Mouse (Mus musculus) embryonic facial prominence, embryonic 13.5 days (tissue): ENCODE results near the gene Tmem238. TPM values are rescaled to one million over a fixed set of nuclear protein-coding genes. Genes with fewer than 3 reads are reported as not detected.
"Not testable (repeated sequence)": the region's sequence is repeated elsewhere in the genome, so short reads cannot be mapped to it uniquely, and the experiment has no call there.

Experiments used
- ATAC-seq: fragments of 200-750 bp; cut with Nextera tagmentation; 2 replicates; pipeline ENCODE4 v1.8.0; 2017; ENCODE audit warnings: low read depth; ENCODE audit not compliant: insufficient number of reproducible peaks, insufficient read depth, low FRiP score, low TSS enrichment
- H3K27ac ChIP-seq: fragments of 300-500 bp; sonication (generic); 2 replicates; pipeline ENCODE4 v1.5.1; 2015; ENCODE audit warnings: moderate library complexity, mild to moderate bottlenecking, inconsistent platforms
- H3K27me3 ChIP-seq: fragments of 300-500 bp; sonication (generic); 2 replicates; pipeline ENCODE4 v1.6.1; 2015; ENCODE audit warnings: mild to moderate bottlenecking, inconsistent platforms
- H3K36me3 ChIP-seq: fragments of 300-500 bp; sonication (generic); 2 replicates; pipeline ENCODE4 v1.6.1; 2015; ENCODE audit warnings: mild to moderate bottlenecking, inconsistent platforms
- H3K4me1 ChIP-seq: fragments of 300-500 bp; sonication (generic); 2 replicates; pipeline ENCODE4 v1.6.1; 2015; ENCODE audit warnings: inconsistent platforms
- H3K4me2 ChIP-seq: fragments of 300-500 bp; sonication (generic); 2 replicates; pipeline ENCODE4 v1.6.1; 2015; ENCODE audit warnings: moderate library complexity, mild to moderate bottlenecking, inconsistent platforms
- H3K4me3 ChIP-seq: fragments of 300-500 bp; sonication (generic); 2 replicates; pipeline ENCODE4 v1.5.1; 2015; ENCODE audit warnings: mild to moderate bottlenecking, inconsistent platforms
- H3K9ac ChIP-seq: fragments of 300-500 bp; sonication (generic); 2 replicates; pipeline ENCODE4 v1.6.1; 2015; ENCODE audit warnings: mild to moderate bottlenecking, inconsistent platforms
- H3K9me3 ChIP-seq: fragments of 300-500 bp; sonication (generic); 2 replicates; pipeline ENCODE4 v1.6.1; 2016; ENCODE audit warnings: inconsistent platforms
- WGBS: fragments of 180-500 bp; shearing (Covaris S2); methylation state at CpG from one replicate; pipeline ENCODE4 v1.1.7; 2015; ENCODE audit warnings: mixed read lengths; 5-methylcytosine and 5-hydroxymethylcytosine counted together
- polyA plus RNA-seq: library from polyadenylated mRNA; unstranded; fragments of >200 nt; fragmentation: Nextera tagmentation; extraction: Ambion mirVana; gene quantifications from 2 replicates; pipeline ENCODE4 v1.2.1, GENCODE M21; 2015

Gene Tmem238
- polyA plus RNA-seq, 1 experiment from 2014 or later = 6.3 TPM

DNA sequence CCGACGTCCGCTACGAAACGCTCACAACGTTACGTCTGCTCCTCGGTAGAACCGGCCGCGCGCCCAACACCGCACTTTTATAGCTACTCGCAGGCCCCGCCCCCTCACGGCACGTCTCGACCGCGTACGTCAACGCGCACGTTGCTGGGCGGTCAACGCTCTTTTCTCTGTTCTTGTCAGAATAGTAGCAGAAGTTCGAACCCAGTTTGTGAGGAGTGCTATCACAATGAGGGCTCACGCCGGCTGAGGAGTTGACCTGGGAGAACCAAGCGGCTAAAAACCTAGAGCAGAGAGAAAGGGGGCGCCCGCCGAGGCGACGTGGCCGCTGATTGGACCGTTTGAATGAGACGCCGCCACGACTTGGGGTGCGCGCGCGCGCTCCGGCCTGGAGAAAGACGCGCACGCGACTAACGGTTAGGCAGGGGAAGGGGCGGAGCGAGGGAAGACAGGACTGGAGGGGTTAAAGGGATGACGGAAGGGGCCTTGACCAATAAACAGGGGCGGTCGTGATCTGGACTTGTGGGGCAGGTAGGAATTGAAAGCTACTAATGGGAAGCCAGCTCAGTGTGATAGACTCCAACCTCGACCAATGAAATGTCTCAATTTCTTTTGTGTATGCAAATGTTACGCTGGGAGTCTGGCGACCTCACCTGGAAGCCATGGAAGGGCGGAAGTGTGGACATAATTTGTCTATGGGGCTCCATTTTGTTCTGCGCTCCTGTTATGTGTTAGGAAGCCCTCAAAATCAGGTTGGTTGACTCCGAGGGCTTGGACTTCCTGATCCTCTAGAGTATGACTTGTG lies 23.0 kb upstream of the Tmem238 start, which contains the start of gene Ube2s:
Ube2s (minus strand) TSS at position 288 of the 802 bp plus-strand sequence.
- Histone ChIP-seq H3K4me3 (peak within 1 kb of the TSS; percentile 99), H3K36me3 (peaks cover 33% of the 10 kb centered on the region), H3K9ac (peak within 1 kb of the TSS; percentile 99), H3K4me2 (peak within 1 kb of the TSS; percentile 80), H3K27ac (peak within 1 kb of the TSS; percentile 95), H3K9me3 (no peaks in the 10 kb centered on the region), H3K4me1 (peaks cover 28% of the 10 kb centered on the region), H3K27me3 (no peaks in the 10 kb centered on the region)
- under 1% methylated on average over 62 of the region's 62 CpGs for WGBS
- ATAC-seq = peak; percentile 99

DNA sequence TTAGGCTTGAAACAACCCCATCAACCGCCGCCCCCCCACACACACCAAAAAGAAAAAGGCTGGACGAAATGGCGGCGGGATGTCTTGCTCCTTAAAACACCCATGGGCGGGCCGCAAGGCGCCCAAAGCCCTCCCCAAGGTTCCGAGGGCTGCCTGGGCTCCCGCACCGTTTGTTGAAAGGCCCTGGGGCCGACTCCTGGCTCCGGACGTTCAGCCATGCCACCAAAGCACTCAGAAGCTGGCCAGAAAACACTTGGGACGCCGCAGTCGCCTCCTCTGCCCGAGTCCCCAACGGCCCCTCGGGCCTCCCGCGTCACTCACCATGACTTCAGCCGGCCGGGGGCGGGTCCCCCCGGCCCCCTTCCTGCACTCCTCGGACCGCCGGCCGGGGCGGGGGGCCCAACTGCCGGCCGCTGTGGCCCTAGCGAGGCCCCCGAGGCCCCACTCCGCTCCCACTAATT lies 22.4 kb upstream of the Tmem238 start:
- H3K4me3 ChIP-seq = peak overlapping the region; percentile 99
- no peaks in the 10 kb centered on the region for H3K27me3 ChIP-seq
- peak; percentile 21 for ATAC-seq
- H3K9me3 ChIP-seq = no peaks in the 10 kb centered on the region
- H3K36me3 ChIP-seq = peaks cover 39% of the 10 kb centered on the region
- H3K4me2 ChIP-seq = peak overlapping the region; percentile 80
- peak overlapping the region; percentile 95 for H3K27ac ChIP-seq
- H3K4me1 ChIP-seq = peaks cover 28% of the 10 kb centered on the region
- WGBS = under 1% methylated on average over 28 of the region's 36 CpGs
- peak overlapping the region; percentile 99 for H3K9ac ChIP-seq

DNA sequence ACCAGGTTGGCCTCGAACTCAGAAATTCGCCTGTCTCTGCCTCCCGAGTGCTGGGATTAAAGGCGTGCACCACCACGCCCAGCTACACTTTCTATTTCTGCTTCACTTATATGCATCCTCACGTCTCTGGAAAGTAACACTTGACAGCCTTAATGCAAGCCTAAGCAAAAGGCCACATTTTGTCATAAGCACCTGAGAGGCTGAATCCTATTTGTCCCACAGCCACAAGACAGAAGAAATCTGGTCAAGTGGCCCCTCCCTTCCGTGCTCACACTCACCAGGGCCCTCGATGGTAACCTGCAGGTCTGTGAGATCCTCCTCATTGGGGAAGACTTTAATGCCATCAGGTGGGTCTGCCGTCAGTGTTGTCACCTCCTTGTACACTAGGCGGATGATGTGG lies 21.7 kb upstream of the Tmem238 start:
- 36% methylated on average over 10 of the region's 10 CpGs for WGBS

DNA sequence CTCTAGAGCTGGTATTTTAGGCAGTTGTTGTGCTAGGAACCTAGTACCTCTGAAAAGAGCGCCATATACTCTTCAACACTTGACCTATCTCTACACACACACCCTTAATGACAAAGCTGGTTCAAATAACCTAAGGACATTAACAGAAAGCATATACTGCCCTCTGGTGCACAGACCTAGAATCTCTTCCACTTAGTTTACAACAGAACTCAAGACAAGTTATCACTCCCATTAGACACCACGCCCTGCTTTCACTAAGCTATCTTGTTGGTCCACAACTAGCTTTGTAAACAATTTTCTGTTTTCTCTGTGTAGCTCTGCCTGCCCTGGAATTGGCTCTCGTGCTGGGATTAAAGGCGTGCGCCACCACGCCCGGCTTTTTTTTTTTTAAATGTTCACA lies 17.3 kb upstream of the Tmem238 start:
- no peak overlapping the region for H3K4me3 ChIP-seq
- H3K4me2 ChIP-seq = no peak overlapping the region
- H3K4me1 ChIP-seq = peaks cover 23% of the 10 kb centered on the region
- H3K27ac ChIP-seq = no peak overlapping the region
- H3K9me3 ChIP-seq = no peaks in the 10 kb centered on the region
- no peak overlapping the region for H3K9ac ChIP-seq
- peaks cover 66% of the 10 kb centered on the region for H3K36me3 ChIP-seq
- ATAC-seq = no peak
- H3K27me3 ChIP-seq = no peaks in the 10 kb centered on the region
- 92% methylated on average over 7 of the region's 7 CpGs for WGBS

More for the DNA sequence above, 21.7 kb upstream of the Tmem238 start:
- H3K4me1 ChIP-seq = peaks cover 28% of the 10 kb centered on the region
- peak overlapping the region; percentile 80 for H3K4me2 ChIP-seq
- not testable (repeated sequence) for ATAC-seq, H3K27me3 ChIP-seq, H3K9me3 ChIP-seq
- peak overlapping the region; percentile 99 for H3K9ac ChIP-seq
- peak overlapping the region; percentile 99 for H3K4me3 ChIP-seq
- peak overlapping the region; percentile 95; the same call in 1 of the 2 replicates for H3K27ac ChIP-seq
- H3K36me3 ChIP-seq = peaks cover 47% of the 10 kb centered on the region

DNA sequence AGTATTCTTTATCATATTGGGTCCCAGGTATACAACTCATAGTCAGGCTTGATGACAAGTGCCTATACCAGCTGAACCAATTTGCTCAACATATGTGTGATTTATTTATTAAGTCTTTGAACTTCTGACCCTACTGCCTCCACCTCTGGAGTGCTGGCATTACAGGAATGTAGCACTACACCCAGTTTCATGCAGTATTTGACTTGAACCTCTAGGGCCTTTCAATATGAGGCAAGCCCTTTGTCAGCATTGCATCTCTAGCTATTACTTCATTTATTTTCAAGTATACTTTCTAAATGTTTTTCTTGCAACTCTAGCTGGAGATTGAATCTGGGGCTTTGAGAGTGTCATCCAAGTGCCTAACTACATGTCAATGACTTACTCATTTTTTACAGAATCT lies 12.8 kb upstream of the Tmem238 start:
- Histone ChIP-seq H3K9me3 (no peaks in the 10 kb centered on the region), H3K4me3 (no peak overlapping the region), H3K4me2 (no peak overlapping the region), H3K27me3 (no peaks in the 10 kb centered on the region), H3K4me1 (no peaks in the 10 kb centered on the region), H3K27ac (no peak overlapping the region), H3K36me3 (peaks cover 38% of the 10 kb centered on the region), H3K9ac (no peak overlapping the region)
- no peak for ATAC-seq

DNA sequence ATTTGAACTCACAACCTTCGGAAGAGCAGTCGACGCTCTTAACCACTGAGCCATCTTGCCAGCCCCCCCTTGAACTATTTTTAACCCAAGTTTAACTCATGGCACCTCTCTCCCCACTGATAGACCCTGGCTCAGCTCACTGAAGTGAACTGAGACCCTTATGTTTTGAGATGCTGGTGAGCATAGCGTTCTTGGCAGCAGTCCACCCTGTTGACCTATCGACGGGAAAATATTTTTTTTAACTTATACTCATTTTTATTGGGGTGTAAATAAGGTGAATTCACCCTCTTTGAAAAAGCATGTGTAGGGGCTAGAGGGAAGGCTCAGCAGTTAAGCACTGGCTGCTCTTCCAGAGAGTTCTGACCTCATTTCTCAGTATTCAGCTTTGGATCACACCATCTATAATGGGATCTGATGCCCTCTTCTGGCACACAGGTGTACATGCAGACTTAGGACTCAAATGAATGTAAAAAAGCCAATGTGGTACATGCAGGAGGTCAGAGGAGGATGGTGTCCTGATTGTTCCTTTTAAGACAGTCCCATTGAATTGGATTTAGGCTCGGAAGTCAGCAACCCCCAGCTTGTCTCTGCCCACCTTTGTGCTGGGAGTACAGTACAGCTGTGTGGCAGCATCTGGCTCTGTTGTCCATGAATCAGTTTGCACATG lies 6.4 kb upstream of the Tmem238 start:
- 74% methylated on average over 7 of the region's 7 CpGs for WGBS

DNA sequence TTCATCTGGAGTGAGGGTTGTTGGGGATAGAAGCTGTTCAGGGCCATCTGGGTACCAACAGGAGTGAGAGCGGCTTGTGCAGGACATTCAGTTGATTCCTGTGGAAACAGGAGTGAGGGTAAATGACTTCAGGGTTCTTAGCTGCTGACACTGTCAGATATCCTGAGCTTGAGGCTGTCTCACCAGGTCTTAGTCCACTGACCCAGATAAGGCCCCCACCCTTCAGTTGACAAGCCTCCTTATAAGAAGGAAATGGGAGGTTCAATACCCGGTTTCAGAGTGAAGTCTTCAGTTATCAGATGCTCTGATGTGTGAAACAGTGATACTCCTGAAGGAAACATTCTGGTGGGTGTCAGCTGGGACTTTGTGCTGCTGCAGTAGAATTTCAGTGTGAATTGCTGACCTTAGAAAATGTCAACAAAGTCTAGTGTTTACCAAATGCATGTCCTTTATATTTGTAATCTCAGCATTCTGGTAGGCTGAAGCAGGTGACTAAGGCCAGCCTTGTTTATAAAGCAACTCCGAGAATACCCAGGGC lies 5.2 kb upstream of the Tmem238 start:
- Histone ChIP-seq H3K9me3 (no peaks in the 10 kb centered on the region), H3K4me1 (peaks cover 11% of the 10 kb centered on the region), H3K27ac (no peak overlapping the region), H3K27me3 (peaks cover 5% of the 10 kb centered on the region), H3K4me2 (peak overlapping the region; percentile 86), H3K4me3 (peak overlapping the region; percentile 87; the same call in 1 of the 2 replicates), H3K36me3 (peaks cover 41% of the 10 kb centered on the region), H3K9ac (peak overlapping the region; percentile 96)
- no peak for ATAC-seq
- 88% methylated on average over 3 of the region's 3 CpGs for WGBS

More for the DNA sequence above, 6.4 kb upstream of the Tmem238 start:
- no peak overlapping the region for H3K4me2 ChIP-seq
- no peaks in the 10 kb centered on the region for H3K27me3 ChIP-seq
- no peaks in the 10 kb centered on the region for H3K9me3 ChIP-seq
- no peak overlapping the region for H3K9ac ChIP-seq
- no peak overlapping the region for H3K4me3 ChIP-seq
- H3K36me3 ChIP-seq = peaks cover 41% of the 10 kb centered on the region
- ATAC-seq = no peak
- peaks cover 11% of the 10 kb centered on the region for H3K4me1 ChIP-seq
- no peak overlapping the region for H3K27ac ChIP-seq

DNA sequence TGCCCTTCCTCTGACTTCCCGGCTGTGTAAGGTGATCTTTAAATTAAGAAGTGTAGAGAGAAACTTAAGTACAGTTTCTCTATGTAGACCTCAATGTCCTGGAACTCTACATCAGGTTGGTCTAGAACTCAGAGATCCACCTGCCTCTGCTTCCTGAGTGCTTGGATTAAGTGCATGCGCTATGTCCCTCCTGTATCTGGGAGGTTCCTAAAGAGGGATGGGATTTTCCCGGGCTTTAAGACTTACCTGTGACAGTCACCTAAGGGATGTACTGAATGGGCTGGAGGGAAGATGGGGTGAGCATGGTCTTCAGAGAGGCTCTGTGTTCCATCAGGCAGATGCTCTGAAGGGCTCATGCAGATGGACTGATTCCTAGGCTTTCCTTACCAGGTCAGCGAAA lies 4.2 kb upstream of the Tmem238 start:
- peaks cover 15% of the 10 kb centered on the region for H3K27me3 ChIP-seq
- H3K4me3 ChIP-seq = peak overlapping the region; percentile 87
- no peaks in the 10 kb centered on the region for H3K9me3 ChIP-seq
- peak overlapping the region; percentile 96 for H3K9ac ChIP-seq
- H3K36me3 ChIP-seq = peaks cover 41% of the 10 kb centered on the region
- 33% methylated on average over 4 of the region's 4 CpGs for WGBS
- peak overlapping the region; percentile 86 for H3K4me2 ChIP-seq
- H3K4me1 ChIP-seq = peaks cover 18% of the 10 kb centered on the region
- ATAC-seq = no peak
- no peak overlapping the region for H3K27ac ChIP-seq

DNA sequence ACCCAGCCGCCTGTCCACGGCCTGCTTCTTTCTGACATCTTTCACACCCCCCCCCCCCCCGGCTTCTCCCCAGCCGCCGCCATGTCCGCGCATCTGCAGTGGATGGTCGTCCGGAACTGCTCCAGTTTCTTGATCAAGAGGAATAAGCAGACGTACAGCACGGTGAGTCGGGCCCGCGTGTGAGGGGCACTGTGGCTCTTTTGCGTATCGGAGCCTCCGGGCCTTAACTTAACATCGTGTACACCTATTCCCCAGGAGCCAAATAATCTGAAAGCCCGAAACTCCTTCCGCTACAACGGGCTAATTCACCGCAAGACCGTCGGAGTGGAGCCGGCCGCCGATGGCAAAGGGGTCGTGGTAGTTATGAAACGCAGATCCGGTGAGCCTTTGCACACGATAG lies 3.8 kb upstream of the Tmem238 start:
- not testable (repeated sequence) for ATAC-seq, H3K9me3 ChIP-seq
- Histone ChIP-seq H3K4me2 (peak overlapping the region; percentile 86), H3K4me3 (peak overlapping the region; percentile 87), H3K4me1 (peaks cover 22% of the 10 kb centered on the region), H3K36me3 (peaks cover 41% of the 10 kb centered on the region), H3K9ac (peak overlapping the region; percentile 96), H3K27me3 (peaks cover 19% of the 10 kb centered on the region), H3K27ac (peak overlapping the region; percentile 96)
- under 1% methylated on average over 31 of the region's 31 CpGs for WGBS

DNA sequence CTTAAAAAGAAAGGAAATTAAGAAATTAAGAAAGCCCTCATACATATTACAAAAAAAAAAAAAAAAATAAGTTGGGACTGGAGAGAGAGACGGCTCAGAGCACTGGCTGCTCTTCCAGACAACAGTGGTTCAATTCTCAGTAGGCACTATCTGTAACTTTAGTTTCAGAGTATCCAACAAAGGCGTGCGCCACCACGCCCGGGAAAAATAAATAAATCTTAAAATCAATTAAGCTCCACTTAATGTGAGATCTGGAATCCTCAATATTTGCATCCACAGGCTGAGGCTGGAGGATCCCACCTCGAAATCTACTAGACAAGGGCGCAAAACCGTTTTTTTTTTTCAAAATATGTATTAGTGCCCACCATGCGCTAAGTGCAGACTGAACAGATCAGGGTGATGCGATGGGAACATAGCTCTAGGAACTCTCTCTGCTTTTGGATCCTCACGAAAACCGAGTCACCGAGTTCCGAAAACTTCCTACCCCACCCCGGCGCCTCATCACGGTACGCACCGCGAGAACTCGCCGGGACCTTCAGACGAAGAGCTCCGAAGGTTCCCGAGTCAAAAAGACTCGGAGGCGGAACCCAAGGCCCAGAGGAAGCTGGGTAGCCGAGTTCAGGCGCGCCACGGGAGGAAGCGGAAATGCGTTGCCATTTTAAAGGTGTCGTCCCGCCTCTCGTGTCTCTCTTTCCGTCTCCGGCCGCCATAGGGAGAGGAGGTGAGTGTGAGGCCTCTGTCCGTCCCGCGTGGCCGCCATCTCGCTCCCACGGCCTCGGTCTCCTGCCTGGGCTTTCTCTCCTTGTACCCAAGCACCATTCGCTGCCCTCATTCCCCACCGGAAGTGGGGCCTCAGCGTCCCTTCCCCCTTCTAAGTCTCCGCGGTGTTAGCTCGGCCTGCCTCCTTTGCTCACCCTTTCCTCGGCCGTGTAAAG lies 3.1 kb upstream of the Tmem238 start, which contains the start of gene Rpl28:
Rpl28 (plus strand) TSS at position 597 of the 935 bp plus-strand sequence.
- Histone ChIP-seq H3K4me3 (peak within 1 kb of the TSS; percentile 87), H3K9ac (peak within 1 kb of the TSS; percentile 96), H3K4me1 (peaks cover 23% of the 10 kb centered on the region), H3K4me2 (peak within 1 kb of the TSS; percentile 86), H3K27ac (peak within 1 kb of the TSS; percentile 96), H3K9me3 (no peaks in the 10 kb centered on the region), H3K36me3 (peaks cover 37% of the 10 kb centered on the region), H3K27me3 (peaks cover 22% of the 10 kb centered on the region)
- WGBS = 1% methylated on average over 54 of the region's 54 CpGs
- peak; percentile 83 for ATAC-seq
